Mouse (Mus musculus) ES-Bruce4 (cell line): ENCODE data around the gene Kiss1.

Experiments used
- CTCF ChIP-seq: IDR thresholded peaks from one replicate; pipeline ENCODE4 v1.8.1; 2011; ENCODE audit warnings: low read depth, low read length
- EP300 ChIP-seq: IDR thresholded peaks from 2 replicates; pipeline ENCODE4 v1.6.1; 2011; ENCODE audit warnings: low read depth, low read length; ENCODE audit not compliant: insufficient read depth
- POLR2A ChIP-seq: IDR thresholded peaks from one replicate; pipeline ENCODE4 v1.8.1; 2011; ENCODE audit warnings: low read length; ENCODE audit not compliant: insufficient read depth

GRCm38 (mm10) chr1:133329638-133329964 is 7.9 kb downstream of the Kiss1 start:
- no peak for TF ChIP-seq EP300
- no peak for TF ChIP-seq POLR2A
- TF ChIP-seq CTCF = no peak
